Mouse (Mus musculus): ENCODE results near the gene Atp6v1g2. TPM values are rescaled to one million over a fixed set of nuclear protein-coding genes. Genes with fewer than 3 reads are reported as not detected.

The Atp6v1g2 gene
- 1.6 and 1.8 TPM in 2 replicates for total RNA-seq (2017)

DNA sequence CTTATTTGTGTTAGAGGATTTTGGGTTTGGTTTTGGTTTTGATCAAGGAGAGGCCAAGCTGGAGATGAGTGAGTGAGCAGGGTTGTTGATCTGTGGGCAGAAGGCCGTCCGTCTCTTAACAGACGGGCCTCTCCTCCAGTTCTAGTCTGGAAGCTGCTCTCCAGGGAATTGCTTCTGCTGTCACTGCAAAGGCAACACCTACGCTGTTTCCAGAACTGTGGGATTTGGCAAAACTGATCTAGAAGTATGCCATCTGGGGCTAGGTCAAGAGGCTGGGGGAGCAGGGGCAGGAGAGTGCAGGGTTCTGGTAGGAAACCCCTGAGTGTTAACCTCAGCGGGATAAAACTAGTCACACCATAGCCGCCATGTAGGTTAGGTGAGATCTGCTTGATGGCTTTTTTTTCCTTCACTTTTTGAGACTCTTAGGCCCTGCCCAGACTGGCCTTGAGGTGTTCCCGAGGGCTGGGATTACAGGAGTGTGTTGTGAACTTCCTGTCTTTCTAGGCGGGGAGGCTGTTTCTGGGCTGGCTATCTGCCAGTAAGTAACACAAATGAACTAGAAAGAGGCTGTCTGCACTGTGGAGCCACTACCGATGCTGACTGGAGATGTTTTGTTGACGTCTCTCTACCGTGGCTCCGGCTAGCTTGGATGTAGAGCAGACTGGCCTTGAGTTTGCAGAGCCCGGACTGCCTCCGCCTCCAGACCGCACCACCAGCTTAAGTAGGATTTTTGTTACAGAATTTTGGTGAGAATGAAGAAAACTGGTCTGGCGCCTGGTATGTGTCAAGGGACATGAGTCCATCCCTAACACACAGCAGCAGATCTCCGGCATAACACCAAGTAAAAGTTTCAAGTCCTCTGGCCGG lies at the start of gene Atp6v1g2:
Gene Atp6v1g2, plus strand, starts transcription at position 547 of the 867 bp plus-strand sequence.
- ATAC-seq (replicated peaks; ENCODE audit: low read depth, poor library complexity, severe bottlenecking), result no peak

DNA sequence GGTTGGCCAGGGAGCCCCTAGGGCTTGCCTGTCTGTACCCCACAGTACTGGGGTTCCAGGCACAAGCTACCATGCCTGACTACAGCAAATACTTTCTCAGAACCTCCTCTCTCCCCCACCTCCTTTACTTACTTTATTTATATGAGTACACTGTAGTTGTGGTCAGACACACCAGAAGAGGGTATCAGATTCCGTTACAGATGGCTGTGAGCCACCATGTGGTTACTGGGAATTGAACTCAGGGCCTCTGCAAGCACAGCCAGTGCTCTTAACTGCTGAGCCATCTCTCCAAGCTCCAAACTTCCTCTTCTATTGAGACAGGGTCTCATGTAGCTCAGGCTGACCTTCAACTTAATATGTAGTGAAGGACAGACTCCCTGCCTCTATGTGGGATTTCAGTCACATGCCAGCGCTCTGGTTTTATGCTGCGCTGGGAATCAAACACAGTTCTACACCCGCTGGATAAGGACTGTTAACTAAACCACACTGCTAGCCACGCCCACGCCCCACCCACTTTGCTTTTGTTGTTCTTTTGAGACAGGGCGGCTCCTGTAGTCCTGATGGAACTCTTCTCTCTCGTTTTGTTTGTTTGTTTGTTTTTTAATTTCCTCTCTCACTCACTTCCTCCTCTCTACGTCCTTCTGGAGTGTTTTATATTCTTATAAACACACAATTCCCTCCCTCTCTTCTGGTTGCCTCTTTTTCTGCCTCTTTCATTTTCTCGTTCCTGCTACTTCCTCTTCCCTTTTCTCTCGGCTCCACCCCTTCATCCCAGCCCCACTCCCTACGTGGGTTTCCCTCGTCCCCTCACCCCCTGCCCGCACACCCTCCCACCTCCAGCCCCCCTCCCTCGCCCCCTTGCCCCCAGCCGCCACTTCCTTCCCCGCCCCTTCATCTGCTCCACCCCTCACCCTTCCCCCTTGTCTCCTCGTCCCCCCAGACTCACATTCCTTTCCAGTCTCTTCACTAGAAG lies 47.5 kb upstream of the Atp6v1g2 start:
- peak; percentile 54 for ATAC-seq (replicated peaks; ENCODE audit: low read depth, poor library complexity, severe bottlenecking)

DNA sequence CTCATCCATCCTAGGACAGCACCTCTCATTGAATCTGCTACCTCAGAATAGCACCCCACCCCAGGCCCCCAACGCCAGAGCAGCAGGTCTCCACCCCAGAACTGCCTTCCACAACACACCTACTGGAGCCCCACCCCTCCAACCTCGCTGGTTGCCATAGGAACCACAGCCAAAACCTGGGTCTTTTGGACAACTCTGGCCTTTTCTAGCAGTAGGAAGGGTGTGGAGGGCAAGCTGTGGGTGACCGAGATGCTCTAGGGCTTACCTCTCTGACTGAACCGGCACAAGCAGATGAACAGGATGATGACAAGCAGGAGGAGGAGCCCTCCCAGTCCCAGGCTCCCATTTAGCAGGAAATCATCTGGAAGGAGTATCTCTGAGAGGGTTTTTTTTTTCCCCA lies 46.8 kb upstream of the Atp6v1g2 start:
- peak; percentile 39 for ATAC-seq (replicated peaks; ENCODE audit: low read depth, poor library complexity, severe bottlenecking)

DNA sequence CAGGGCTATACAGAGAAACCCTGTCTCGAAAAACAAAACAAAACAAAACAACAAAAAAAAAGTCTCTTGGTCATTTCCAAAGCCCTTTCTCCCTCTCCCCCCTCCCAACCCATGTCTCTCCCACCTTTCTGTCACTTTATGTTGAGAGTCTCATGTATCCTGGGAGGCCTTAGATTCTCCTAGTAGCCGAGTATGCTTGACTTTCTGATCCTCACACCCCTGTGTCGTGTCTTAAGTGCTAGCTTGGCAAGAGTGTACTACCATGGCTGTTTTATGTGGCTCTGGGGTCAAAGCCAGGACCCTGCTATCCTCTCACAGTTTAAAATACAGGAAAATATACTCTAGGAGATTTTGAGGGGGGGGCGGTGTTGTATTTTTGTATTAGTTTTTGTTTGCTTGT lies 46.1 kb upstream of the Atp6v1g2 start:
- ATAC-seq (replicated peaks; ENCODE audit: low read depth, poor library complexity, severe bottlenecking), result no peak

DNA sequence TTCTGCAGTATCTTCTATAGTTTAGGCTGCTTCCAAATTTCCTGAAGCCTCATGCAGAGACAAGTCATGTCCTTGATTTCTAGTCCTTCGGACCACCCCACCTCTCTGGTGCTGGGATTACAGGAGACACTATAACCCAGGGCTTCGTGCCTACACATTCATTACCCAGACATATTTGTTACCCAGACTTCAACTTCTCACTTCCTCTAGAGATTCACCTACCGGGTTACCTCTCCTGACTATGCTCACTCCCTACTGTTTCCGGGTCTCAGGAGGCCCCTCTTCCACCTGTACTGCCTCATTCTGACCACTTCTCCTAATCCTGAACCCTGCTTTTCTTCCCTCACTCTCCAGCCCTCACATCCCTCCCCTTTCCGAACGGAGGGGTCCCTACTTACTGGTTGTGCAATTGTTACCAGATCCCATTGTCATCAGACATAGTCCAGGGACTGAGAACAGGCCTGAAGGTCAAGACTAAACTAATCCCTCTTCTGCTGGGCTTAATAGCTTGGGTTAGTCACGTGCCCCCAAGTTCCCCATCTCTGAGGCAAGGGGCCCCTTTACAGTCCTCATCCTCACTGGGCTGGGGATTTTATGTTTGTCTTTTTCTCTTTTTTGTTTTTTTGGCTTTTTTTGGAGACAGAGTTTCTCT lies 45.4 kb upstream of the Atp6v1g2 start, which contains the start of gene Lst1:
Gene Lst1, minus strand, starts transcription at position 481 of the 652 bp plus-strand sequence.
- peak; percentile 3; the same call in 1 of the 2 replicates for ATAC-seq (replicated peaks; ENCODE audit: low read depth, poor library complexity, severe bottlenecking)

DNA sequence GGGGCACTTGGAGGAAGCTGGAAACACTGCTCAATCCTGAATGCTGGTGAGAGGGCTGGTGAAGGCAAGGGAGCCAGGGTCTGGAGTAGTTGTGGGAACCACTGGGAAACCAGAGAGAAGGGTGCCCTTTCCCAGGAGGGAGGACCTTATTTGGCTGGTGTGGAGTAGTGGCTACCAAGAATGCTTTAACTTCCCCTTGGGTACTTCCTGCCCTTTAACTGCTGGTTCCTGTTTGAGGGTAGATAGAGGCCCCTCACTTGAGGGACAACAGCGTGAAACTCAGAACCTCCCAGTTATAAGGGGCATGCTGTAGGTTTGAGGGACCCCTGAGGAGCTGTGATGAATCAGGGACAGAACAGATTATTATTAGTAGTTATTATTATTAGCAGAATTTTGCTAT lies 44.3 kb upstream of the Atp6v1g2 start:
- ATAC-seq (replicated peaks; ENCODE audit: low read depth, poor library complexity, severe bottlenecking), result peak; percentile 50

DNA sequence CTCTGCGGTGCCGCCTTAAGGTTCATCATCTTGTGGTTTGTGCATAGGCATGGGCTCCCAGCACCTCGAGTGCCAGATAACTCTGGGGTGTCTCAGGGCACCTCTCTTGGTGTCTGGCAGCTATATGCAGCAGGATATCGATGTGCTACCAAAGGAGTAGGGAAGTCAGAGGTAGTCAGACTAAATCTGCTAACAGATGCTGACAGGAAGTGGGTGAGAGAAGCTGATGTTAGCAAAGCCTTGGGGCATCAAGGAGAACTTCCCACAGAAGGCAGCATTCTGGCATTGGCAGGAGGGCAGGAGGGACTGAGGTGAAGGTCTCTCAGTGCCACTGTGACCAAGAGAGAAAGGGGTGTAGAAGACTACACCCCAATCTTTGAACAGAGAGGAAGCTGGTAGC lies 43.4 kb upstream of the Atp6v1g2 start:
- ATAC-seq (replicated peaks; ENCODE audit: low read depth, poor library complexity, severe bottlenecking), result peak; percentile 20

DNA sequence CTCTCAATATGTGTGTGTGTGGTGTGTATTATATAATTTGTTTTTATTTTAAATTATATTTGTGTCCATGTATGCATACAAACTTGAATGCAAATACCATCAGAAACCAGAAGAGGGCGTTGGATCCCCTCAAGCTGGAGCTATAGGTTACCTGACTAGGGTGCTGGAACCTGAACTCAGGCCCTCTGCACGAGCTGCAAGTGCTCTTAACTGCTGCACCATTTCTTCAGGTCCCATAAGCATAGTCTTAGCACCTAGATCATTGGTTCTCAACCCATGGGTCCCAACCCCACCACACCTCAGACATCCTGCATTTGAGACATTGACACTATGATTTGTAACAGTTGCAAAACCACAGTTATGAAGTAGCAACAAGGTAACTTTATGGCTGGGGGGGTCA lies 41.7 kb upstream of the Atp6v1g2 start:
- no peak for ATAC-seq (replicated peaks; ENCODE audit: low read depth, poor library complexity, severe bottlenecking)

DNA sequence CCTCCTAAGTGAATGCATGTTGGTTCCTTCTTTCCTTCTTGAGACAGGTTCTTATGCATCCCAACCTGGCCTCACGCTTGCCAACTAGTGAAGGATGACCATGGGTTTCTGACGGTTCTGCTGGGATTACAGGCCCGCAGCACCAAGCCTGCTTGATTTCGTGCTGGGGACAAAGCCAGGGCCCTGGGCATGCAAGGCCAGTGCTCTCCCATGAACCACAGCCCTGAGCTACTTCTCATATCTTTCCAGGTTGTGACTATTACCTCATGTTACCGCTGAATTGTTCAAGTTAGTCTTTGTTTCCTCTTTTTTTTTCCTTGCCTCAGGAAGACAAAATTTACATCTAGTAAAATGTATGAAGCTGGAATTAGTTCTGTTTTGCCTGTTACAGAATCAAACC lies 40.5 kb upstream of the Atp6v1g2 start:
- 0 out of 2 replicates have a peak, but pooled peaks have one; percentile 15 for ATAC-seq (replicated peaks; ENCODE audit: low read depth, poor library complexity, severe bottlenecking)

DNA sequence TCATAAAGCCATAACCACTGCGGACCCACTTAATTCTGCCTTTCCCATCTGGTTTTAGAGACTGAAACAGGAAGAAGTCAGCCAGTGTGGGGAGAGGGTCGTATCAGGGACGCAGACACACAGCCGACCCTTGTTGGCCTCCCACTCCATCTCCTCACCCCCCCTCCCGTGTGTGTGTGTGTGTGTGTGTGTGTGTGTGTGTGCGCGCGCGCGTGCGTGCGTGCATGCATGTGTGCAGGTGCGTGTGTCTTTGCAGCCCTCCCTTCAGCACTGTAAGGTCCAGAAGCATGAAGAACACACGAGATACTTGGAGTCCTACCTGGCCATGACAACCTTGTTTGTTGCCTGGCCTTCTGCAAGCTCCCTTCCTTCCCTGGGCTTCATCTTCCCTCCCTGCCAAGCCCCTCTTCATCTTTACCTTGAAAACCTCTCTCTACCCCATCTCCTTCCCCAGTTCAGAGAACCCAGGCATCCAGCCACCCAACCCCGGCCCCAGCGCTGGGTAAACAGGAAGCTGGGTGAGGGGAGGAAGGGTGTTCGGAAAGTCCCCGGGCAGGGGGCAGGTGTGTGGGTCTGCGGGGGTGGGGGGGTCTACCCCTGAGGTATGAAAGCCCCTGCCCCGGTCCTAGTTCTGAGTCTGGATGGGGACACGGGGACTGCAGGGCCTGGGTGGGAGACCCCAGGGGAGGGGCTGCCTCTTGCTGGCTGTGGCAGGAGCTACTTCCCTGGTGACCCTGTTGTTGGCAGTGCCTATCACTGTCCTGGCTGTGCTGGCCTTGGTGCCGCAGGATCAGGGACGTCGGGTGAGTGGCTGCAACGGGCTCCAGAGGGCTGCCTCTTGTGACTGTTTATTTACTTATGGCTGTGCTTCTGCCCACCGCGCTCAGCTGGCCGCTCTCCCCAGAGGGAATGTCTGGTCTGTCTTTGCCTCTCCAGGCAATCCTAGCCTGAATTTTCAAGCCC lies 39.3 kb upstream of the Atp6v1g2 start, which contains the start of gene Ltb:
Gene Ltb, plus strand, starts transcription at position 559 of the 963 bp plus-strand sequence.
- no peak for ATAC-seq (replicated peaks; ENCODE audit: low read depth, poor library complexity, severe bottlenecking)

DNA sequence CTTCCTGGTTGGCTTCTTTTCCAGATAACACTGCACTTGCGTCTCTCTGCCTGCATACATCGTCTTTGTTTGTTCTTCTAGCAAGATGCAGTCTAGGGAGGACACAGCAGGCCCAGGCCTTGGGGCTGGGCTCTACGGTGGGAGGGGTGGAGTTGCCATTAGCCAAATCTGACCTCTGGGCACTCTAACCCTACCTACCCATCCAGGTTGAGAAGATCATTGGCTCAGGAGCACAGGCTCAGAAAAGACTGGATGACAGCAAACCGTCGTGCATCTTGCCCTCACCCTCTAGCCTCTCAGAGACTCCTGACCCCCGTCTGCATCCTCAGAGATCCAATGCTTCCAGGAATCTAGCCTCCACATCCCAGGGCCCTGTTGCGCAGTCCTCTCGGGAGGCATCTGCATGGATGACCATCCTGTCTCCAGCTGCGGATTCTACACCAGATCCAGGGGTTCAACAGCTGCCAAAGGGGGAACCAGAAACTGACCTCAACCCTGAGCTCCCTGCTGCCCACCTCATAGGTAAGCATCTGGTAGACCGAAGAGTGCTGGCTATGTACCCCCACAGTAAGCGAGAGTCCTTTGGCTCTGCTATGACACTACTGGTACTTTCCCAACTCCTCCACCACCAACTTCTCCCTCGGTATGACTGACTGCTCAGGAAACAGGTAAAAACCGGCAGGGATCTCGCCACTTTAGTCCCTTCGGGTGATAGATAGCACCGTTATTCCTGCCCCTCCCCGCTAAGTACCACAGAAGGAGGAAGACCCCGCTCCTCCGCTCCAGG lies 38.4 kb upstream of the Atp6v1g2 start:
- no peak for ATAC-seq (replicated peaks; ENCODE audit: low read depth, poor library complexity, severe bottlenecking)

DNA sequence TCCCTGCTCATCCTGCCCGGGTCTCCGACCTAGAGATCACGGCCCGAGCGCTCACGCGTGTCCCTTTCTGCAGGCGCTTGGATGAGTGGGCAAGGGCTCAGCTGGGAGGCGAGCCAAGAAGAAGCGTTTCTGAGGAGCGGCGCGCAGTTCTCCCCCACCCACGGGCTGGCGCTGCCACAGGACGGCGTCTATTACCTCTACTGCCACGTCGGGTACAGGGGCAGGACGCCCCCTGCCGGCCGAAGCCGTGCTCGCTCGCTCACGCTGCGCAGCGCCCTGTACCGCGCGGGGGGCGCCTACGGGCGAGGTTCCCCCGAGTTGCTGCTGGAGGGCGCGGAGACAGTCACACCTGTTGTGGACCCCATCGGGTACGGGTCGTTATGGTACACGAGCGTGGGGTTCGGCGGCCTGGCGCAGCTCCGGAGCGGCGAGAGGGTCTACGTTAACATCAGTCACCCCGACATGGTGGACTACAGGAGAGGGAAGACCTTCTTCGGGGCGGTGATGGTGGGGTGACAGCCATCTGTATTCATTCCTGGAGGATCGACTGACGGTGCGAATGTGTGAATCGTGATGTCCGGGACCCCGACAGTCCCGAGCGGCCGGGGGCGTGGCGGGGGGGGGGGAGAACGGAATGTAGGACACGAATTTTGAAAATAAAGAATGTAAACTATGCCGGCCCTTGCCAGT lies 37.7 kb upstream of the Atp6v1g2 start:
- peak; percentile 75 for ATAC-seq (replicated peaks; ENCODE audit: low read depth, poor library complexity, severe bottlenecking)

DNA sequence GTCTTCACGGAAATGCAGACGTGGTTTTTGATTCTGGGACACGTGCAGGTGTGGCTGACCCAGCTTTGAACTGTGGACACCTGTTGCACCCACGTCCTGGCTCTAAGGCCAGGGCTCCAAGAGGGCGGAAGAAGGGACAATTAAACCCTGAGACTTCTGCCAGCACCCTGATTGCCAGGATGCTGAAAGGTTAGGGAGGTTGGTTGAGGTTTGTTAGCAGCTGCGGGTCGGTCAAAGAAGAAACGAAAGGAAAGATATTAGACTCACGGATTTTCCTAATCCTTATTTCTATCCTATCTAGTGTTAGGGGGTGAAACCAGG lies 37.2 kb upstream of the Atp6v1g2 start:
- no peak for ATAC-seq (replicated peaks; ENCODE audit: low read depth, poor library complexity, severe bottlenecking)

DNA sequence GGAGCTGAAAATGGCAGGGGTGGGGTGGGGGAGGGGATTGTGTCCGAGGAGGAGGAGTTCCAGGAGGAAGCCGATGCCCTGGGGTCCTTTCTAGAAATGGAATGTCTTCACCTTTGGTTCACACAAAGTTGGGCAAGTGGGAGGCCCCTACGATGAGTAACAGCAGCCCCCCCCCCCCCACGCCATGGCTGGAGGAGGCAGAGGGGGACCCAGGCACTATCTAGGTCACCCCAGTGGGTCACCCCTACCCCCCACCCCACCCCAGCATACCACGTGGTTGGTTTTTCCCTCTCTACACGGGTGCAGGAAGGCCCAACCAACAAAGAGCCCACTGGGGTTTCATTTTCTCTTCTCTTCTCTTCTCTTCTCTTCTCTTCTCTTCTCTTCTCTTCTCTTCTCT lies 36.3 kb upstream of the Atp6v1g2 start:
- no peak for ATAC-seq (replicated peaks; ENCODE audit: low read depth, poor library complexity, severe bottlenecking)

DNA sequence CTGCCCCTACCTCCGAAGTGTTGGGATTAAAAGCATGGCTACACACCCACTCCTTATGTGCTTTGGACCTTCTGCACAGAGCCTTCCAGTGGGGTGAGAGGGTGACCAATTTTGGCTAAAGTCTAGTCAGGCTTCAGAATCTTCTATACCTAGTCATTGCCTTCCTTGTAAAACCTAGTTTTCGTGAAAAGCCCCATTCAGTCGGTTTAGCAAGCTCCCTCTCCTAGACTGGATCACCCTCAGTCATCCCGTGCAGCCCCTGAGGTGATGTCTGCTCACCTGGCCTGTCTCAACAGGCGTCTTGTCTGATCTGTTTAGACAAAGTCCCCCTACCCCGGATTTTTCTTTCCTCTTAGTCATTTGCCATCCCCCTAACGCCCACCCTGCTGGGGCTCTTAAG lies 35.4 kb upstream of the Atp6v1g2 start:
- ATAC-seq (replicated peaks; ENCODE audit: low read depth, poor library complexity, severe bottlenecking), result no peak

DNA sequence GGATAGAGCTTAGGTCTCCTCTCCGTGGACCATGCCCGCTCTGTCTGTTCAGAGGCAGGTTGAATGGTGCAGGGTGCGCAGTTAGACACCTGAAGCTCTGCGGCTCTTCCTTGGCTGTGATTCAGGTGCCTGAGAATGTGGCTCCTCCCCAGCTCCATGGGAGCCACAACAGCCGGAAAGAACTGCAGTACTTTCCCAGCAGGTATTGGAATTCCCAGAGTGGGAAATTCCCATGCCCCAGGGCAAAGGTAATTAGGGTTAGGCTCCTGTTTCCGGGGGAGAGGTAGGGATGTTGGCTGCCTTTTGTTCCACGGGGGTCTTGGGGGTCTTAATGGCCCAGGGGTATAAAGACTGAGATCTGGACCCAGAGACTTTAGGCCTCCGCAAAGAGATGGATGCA lies 34.5 kb upstream of the Atp6v1g2 start:
- no peak for ATAC-seq (replicated peaks; ENCODE audit: low read depth, poor library complexity, severe bottlenecking)

DNA sequence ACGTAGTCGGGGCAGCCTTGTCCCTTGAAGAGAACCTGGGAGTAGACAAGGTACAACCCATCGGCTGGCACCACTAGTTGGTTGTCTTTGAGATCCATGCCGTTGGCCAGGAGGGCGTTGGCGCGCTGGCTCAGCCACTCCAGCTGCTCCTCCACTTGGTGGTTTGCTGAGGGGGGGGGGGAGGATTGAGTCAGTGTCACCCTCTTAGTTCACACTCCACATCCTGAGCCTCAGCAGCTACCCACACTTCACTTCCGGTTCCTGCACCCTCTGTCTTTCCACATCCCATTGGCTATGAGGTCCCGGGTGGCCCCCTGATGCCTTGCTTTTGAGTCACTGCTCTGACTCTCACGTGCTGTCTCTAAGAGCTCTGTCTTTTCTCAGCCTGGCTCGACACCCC lies 33.1 kb upstream of the Atp6v1g2 start:
- peak; percentile 77 for ATAC-seq (replicated peaks; ENCODE audit: low read depth, poor library complexity, severe bottlenecking)

DNA sequence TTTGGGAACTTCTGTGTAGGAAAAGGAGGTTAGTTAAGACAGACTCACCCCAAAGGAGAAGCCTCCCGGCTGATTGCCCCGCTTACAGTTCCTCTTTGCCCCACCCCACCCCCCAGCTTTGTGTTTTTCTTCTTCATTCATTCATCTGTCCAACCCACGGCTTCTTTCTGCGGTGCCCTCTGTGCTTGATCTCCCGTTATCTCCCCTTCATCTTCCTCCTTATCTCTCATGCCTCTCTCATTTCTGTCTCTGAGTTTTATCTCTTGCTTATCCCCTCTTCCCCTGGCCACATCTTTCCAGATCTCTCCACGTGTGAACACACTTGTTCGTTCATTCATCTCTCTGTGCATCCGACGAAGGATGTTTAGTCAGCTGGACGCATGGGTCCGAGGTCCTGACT lies 32.3 kb upstream of the Atp6v1g2 start:
- no peak for ATAC-seq (replicated peaks; ENCODE audit: low read depth, poor library complexity, severe bottlenecking)
